Mouse (Mus musculus) cerebellum, adult 9-11 months (tissue): ENCODE data around the gene Banf1.
"Not testable (repeated sequence)": the region's sequence is repeated elsewhere in the genome, so short reads cannot be mapped to it uniquely, and the experiment has no call there.

Experiments
- DNase-seq: peaks from one replicate; pipeline ENCODE4 v3.0.0; 2022

The Banf1 gene

GRCm38 (mm10) chr19:5372724-5373123 is 5.8 kb upstream of the Banf1 start:
- DNase-seq, result no peak

- DNase-seq, result no peak
These were observed 4.0 kb upstream of the Banf1 start for GRCm38 (mm10) chr19:5370932-5371331.

- DNase-seq, result no peak
These were observed 487 bp upstream of the Banf1 start for GRCm38 (mm10) chr19:5367455-5367854.

- DNase-seq, result peak; percentile 96
These were observed 554 bp downstream of the Banf1 start, which contains the start of gene Eif1ad for GRCm38 (mm10) chr19:5366175-5367052. Gene Eif1ad (plus strand): TSS chr19:5366741.

DNA sequence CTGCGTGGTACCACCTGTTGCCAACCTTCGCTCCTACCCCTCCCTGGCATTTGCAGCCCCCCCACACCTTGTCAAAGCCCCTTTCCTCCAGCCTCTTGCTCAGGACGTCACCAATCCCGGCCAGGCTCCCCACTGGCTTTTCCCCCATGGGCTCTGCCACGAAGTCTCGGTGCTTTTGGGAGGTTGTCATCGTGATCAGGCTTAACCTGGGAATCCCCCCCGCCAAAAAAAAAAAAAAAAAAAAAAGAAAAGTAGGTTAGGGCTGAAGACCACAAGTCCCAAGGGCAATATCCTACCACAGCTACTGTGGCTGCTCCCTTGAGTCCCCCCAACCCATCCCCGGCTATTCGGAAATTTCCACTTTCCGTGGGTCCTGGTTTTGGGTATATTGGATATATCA is 1.2 kb downstream of the Banf1 start:
- peak; percentile 58 for DNase-seq

- DNase-seq, result no peak
These were observed 2.8 kb downstream of the Banf1 start for GRCm38 (mm10) chr19:5364124-5364523.

DNA sequence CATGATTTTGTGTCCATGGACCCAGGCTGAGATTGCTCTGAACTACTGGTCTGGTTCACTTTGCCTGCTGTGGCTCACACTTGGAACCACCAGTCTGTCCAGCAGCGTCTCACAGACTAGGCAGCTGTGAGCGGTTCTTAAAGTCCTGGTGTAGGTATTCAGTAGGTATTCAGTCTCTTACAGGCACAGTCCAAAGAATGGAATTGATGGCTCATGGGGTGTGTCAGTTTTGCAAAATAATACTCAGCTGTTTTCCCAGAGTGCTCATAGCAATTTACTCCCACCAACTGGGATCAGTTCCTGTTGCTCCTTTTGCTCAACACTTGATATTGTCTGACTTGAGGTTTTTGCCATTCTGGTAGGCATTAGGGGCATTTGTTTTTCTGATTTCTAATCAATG is 4.8 kb downstream of the Banf1 start:
- DNase-seq, result no peak

- no peak for DNase-seq
These were observed 10.9 kb downstream of the Banf1 start for GRCm38 (mm10) chr19:5356080-5356479.

GRCm38 (mm10) chr19:5353609-5354008 is 13.4 kb downstream of the Banf1 start:
- no peak for DNase-seq

- not testable (repeated sequence) for DNase-seq
These were observed 17.5 kb downstream of the Banf1 start, which contains the start of gene Cst6 for GRCm38 (mm10) chr19:5349502-5349873. Gene Cst6 (minus strand): TSS chr19:5349574.

DNA sequence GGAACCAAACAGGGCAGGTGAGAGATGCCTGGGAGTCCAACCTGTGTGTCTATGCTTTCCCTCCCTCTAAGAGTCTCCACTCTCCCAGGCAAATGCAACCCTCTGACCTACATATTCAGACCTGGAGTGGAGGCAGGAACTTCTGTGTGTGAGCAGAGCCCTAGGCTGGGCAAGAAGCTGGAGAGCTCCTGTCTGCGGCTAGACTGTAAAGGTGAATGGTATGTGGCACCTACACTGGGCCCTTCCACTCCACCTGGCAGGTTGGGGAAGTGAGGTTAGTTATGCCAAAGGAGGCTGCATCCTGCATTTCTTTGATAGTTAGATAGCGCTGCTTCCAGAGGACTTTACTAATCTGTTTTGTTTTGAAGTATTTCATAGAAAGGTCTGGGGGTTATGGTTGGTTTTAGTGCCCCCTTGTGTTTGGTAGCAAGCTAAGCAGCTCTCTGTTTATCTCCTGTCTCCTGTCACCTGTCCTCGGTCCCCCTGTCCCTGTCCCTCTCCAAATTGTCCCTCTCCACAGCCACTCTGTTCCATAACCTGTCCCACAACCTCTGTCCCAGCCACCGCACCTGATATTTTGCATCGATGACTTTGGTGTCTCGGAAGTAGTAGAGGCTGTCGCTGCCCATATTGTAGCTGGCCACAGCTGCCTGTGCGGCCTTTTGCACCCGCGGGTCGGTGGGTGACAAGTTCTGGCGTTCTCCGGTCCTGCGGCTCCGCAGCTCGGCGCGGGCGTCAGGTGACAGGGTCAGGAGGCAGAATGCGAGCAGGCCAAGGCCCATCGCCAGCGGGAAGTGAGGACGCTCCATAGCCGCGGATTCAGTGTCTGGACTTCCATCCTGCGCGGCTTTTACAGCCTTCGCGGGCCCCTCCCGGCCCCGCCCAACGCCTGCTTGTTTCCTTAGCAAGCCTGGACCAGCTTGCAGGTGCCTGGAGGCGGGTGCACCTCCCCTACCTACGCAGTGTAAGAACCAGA is 18.2 kb downstream of the Banf1 start:
- peak; percentile 61 for DNase-seq

- DNase-seq, result peak; percentile 32
These were observed 18.9 kb downstream of the Banf1 start for GRCm38 (mm10) chr19:5348064-5348463.

- DNase-seq, result no peak
These were observed 21.5 kb downstream of the Banf1 start for GRCm38 (mm10) chr19:5345297-5346131.

DNA sequence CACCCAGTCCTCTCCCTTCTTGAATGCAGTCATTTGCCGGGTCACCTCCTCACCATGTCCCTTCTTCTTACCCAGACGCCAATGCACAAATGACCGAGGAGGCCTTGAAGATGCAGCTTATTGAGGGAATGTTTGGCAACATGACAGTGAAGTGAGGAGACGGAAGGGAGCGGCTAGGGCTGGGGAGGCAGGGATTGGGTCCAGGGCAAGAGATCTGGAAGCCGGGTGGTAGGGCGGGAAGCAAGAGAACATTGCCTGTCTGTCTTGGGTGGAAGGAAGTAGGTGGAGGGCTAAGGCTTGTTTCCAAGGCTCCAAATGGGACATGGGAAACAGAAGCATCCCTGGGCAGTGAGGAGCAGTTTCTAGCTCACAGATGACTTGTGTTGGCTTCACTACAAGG is 25.6 kb downstream of the Banf1 start:
- DNase-seq, result no peak

GRCm38 (mm10) chr19:5337975-5338374 is 29.0 kb downstream of the Banf1 start:
- DNase-seq, result peak; percentile 75

GRCm38 (mm10) chr19:5335441-5335840 is 31.5 kb downstream of the Banf1 start, which contains the start of gene Catsper1:
Gene Catsper1 (plus strand): TSS chr19:5335741.
- DNase-seq, result no peak

- no peak for DNase-seq
These were observed 32.2 kb downstream of the Banf1 start for GRCm38 (mm10) chr19:5334741-5335140.

GRCm38 (mm10) chr19:5327970-5328369 is 39.0 kb downstream of the Banf1 start:
- DNase-seq, result no peak

- no peak for DNase-seq
These were observed 43.2 kb downstream of the Banf1 start for GRCm38 (mm10) chr19:5323801-5324200.
